Mouse (Mus musculus) inflammation-experienced regulatory T-cells, adult 6 months (primary cell): Measurements from ENCODE around the gene Gm29133. TPM values are rescaled to one million over a fixed set of nuclear protein-coding genes. Genes with fewer than 3 reads are reported as not detected.
A peak's percentile ranks its signal among the peaks of the same experiment; 100 is the strongest.

ENCODE experiments used
- ATAC-seq: one replicate; pipeline ENCODE4 v1.8.0; 2017
- polyA plus RNA-seq, 3 experiments: library from polyadenylated mRNA; unstranded; fragments of 100-300 nt; shearing (Covaris generic); gene quantifications; one replicate each; pipeline ENCODE4 v1.2.1; 2017

Gm29133 gene
- not detected for polyA plus RNA-seq

DNA sequence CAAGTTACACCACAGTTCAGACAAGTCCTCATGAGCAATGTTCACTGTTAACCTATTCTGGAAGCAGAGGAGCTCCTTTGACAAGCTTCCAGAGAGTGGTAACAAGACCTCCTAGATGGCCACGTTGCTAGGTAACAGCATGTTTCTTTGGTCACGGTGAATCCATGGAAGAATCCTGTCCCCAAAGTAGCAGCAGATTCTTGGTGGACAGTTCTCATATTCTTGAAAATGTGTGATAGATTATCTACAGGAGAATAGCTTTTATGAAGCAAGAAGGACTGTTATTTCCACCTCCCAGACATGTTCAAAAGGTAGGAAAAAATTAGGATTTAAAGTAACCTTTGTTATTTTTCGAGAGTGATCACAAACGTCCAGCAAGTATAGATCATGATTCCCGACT, at the start of gene Gm29133:
Gene Gm29133, plus strand, starts transcription at position 301 of the 400 bp plus-strand sequence.
- ATAC-seq: no peak

DNA sequence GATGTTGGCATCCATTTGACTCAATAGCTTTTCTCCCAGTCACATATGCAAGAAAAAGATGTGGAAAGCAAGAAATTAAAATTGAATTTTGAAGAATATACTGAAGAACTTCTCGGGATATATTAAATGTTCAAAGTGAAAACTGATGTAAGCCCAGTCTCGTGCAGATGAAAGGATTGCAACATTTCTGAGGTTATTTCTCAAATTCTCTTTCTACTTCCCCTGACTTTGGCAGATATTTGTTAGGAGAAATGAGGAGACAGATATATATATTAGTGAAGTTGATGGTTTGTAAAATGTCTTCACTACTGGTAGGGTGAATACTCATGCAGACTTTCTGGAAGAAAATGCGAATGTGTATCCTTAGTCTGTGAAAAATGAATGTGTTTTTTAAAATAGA, 48.9 kb upstream of the Gm29133 start:
- ATAC-seq: no peak

DNA sequence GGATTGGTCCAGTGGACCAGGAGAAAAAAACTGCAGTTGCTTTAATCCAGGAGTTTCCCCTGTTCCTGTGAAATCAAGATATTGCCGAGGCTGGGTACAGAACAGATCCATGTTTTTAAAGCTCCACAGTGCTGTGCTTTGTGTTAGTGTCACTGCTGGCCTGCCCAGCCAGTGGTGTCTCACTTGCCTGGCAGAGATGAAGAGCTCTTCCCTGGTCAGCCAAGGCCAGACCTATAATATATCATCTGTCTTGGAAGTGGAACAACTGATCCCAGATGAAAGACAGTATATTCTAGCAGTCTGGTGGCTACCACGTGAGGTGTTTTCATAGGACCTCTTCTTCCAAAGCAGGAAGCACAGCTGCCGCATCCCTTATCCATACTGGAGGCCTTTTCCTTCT, 46.7 kb upstream of the Gm29133 start:
- no peak for ATAC-seq

DNA sequence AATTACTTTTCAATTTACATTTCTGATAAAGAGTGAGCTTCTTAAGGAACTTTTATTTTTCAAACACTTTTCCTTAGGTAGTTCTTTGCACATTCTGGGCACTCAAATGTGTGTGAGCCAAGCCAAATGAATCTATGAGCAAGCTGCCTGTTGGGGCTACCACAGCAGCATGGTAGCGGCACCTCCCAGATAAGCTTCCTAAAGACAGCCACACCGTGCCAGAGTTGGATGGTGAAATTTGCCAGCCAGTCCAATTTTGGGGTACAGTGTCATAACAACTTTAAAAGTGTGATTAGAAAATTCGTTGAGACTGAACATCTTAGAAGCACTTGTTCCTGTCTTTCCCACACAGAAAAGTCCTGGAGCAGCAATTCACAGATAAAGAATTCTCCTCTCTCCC, 41.5 kb upstream of the Gm29133 start:
- ATAC-seq: no peak

DNA sequence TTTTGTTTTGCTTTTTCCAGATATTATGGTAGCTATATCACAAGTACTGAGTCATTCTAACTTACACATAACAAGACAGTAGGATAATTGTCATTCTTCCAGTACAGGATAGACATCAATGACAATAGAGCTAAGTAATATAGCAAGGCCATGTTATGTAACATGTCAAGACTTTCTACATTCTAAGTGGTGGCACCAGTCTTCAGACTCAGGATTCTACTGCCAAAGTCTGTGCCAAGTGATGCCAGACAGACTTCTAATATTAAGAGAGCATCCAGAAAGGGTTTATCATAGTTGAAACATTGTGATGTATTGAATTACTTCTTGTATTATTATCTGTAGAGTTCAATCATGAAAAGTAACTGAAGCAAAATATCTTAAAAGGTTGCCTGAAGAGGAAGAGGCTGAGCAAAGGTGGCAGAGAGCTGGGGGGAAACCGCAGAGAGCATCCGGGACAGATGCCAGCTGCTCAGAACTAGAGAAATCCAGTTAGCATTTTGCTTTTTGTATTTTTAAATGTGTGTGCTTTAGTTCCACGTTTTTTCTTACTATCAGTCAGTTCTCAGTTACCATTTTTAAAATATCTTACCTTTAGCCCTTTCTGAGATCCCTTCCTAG, 34.2 kb upstream of the Gm29133 start:
- ATAC-seq: peak; percentile 96

DNA sequence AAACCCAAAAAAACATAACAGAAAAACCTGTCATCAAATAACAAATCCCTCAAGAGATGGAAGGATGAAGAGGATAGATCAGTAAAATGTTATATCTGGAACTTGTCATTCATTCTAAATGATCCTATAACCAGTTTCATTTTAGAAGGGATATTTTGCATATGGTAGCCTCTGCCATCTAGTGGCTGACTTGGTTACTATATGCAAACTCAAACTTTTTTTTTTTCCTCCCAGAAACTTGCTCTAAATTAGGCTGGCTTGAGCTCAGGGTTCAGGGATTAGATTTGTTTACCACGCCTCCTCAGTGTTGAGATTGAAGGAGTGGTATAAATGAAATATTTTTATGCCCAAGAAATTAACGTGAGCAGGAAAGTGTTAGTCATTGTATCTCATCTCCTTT, 27.3 kb upstream of the Gm29133 start:
- peak; percentile 93 for ATAC-seq

DNA sequence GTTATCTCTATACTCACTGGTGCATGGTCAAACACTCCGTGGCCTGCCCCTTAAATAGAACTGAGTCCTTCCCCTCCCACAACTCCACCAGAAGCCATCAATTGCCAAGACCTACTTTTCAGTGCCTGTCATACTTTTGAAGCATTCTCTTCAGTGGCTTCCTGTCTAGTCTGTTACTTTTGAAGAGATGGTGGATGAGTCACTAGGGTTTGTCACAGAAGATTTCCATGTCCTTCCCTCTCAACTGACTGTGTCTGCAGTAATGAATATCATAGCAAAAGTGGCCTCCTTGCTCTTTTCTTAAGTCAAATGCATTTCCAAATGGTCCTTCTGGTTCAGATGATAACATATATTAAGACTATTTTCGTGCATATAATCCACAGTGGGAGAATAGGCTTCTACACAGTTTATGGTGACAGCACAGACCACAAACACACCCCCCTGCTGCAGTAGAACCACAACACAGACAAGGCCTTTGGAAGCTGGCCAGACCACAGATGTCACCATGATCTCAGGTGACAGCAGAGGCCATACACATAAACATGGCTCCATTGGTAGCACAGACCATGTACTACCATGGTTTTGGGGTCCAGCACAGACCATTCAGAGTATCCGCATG, 16.9 kb upstream of the Gm29133 start:
- peak; percentile 91 for ATAC-seq

DNA sequence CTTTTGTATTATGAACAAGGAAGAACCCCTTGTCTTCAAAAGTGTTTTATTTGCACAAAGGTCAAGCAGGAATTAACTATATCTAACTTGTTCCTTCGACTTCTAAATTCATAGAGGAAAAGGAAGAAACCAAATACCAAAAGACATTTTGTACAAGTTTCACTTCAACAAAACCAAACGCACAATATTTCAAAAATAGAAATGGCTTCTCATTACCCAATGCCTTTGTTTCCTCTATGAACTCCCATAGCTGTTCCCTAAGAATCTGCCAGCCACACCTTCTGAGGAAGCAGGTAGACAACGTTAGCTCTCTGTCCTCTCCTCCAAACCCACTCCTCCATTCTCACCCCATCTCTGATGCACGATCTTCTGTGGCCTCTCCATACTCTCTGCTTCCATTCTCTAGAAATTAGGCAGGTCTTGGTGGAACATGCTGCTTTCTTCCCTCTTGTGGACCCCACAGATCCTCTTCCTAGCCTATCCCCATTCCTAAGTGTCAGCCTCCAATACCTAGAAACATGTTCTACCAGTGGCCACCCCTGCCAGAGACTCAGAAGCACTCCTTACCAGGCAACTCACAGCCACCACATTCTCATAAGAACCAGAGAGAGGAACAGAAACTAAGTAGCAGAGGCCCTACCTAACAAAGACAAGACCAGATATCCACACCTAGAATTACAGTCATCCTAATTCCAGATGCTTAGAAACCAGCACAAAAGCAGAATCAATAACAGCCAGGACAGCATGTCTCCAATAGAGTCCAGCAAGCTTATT, 4.1 kb upstream of the Gm29133 start:
- no peak for ATAC-seq

DNA sequence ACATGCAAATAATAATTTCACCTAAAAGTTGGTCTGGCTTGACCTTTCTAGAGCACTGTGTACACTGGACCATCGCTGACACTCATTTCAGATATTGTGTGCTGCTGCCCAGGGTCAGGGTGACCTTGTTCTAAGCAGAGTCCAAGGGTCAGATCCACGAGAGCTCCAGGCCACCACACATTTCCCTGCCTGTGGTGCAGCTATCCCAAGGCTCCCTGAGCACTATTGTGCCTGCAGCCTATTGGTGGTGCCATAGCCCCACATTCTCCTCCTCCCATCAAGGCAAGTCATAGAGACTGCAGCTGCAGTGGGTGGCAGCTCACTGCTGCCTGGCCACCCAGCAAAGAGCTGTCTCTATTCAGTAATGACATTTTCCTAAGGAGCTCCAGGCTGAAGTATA, 2.7 kb upstream of the Gm29133 start:
- ATAC-seq: no peak

DNA sequence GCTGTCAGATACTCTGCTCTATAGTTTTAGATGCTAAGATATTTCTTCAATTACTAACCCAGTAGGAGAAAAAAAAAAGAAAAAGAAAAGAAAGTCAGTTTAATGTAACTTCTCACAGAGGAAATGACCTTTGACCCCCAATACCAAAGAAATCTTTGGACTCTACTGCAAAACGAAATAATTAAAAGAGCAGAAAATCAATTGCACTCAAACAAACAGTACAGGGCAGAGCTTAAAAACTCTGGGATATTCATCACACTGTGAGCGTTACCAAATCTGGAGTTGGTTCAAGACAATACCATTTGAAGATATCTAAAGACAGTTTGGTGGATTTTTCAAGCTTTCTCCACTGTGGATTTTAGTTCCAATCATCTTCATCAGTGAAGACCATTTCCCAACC, 15.4 kb downstream of the Gm29133 start:
- ATAC-seq: no peak

DNA sequence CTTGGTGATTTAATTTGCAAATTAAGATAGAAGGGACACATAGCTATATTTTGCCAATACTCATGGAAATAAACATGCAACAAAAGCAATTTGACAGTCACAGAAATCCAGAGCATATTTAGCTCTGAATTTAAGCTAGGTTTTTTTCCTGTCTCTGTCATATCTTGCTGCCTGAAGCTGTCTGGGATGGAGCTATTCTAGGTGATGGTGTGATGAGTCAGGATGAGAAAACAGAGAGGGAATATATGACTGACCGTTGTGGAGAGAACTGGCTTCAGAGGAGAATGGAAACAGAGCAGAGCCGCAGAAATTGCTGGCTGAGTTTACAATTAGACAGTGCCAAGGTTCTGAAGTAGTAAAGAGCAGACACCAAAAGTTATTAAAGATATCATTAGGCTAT, 26.3 kb downstream of the Gm29133 start:
- ATAC-seq: no peak

DNA sequence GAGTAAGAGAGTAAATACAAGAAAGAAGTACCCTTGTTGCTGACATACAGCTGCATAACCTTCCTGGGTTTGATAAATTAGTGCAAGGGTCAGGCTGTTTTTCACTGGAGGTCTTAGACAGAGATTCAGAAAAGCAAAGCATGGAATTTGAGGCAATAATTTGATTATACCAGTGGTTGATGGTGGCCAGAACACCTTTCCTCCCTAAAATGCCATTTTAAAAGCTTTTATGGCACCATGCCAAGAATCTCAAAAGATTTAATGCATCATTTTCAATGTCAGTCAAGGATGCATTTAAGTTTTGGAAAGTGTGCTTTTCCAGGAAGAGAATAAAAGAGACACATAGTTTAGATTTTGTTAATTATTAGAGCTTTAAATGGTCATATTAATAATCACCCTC, 60.0 kb downstream of the Gm29133 start:
- ATAC-seq: no peak

DNA sequence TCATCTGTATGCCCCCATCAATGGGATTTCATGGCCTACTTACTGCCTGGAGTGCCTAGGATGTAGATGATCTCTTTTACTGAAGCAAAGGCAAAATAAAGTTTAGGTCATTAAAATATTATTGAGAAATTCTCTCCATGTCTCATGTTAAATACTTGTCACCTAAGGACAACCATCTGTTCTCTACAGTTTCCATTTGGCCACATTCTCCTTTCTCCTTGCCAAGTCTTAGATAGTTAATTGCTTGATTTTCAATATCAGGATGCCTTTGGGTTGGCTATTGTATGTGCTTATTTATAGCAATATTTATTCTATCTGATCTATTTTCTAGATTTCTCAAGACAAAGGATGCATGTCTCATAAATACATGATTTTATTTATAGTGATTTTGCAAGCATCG, 75.9 kb downstream of the Gm29133 start:
- ATAC-seq: no peak

DNA sequence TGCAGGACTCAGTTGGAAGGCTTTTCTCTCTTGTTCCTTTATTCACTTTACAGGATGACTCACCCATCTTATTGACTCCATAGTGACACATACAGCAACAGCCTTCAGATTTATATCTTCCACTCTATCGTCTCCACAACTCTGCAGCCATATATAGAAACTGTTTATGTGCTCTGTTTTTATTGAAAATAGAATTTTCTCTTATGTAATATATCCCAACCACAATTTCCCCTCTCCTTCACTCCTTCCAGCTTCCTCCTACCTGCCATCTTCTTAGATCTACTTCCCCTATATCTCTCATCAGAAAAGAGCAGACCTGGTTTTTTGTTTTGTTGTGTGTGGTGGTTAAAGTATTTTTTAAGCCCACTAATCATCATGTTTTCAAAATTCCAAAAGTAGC, 76.5 kb downstream of the Gm29133 start:
- ATAC-seq: no peak

DNA sequence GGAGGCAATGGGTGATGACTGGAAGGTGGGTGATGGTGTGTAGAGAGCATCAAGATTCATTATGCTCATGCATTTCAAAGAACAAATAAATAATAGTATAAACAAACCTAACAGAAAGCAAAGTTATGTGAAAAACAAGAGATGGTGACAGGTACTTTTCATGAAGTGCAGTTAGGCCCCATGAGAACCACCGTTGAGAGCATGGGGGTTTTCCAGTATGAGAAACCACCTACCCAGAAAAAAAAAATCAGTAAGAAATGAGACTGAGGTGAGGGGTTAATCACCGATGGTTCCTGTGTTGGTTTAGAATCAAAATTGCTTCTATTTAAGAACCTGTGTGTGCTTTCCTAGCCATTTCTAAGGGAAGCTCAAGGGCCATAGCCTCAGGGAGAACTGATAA, 86.8 kb downstream of the Gm29133 start:
- ATAC-seq: peak; percentile 89

DNA sequence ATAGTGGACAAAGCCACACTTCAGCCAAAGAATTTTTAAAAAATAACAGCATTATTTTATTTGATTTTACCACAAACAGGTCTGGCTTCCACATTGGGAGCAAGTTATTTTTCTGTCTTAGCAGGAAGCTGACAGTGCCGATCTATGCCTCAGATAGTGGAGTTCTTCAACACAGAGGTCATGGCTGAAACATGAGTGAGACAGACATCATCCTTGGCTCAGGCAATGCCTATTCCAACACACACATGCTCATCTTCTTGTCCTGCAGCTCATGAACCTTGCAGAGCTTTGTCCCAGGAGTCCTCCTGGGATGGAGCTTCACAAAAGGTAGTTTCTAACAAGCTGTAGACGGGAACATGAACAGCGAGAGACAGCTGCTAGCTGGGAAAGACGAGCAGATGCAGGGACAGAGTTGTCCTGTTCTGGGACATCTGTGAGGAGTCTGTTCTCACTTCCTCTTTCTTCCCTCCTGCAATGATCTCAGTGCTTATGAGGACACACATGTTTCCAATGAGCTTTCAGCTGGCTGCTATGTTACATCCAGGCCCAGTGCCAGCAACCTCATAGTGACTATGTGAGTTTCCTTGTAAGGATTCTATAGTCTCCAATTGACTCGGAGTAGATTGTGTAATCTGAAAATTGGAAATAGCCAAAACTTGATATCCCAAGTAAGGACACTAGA, 87.4 kb downstream of the Gm29133 start:
- ATAC-seq: no peak

Other genes with a start within 250 kb of the Gm29133 start
- gene Pdcd10, start 191.3 kb upstream of the Gm29133 start, polyA plus RNA-seq: 100 to 1,000 TPM; 216 to 320 (median 252) TPM
- 10 to 100 TPM; 16.7 to 29.6 (median 22.7) TPM for gene Serpini1, start 190.7 kb upstream of the Gm29133 start, polyA plus RNA-seq
- gene Golim4, start 208.8 kb downstream of the Gm29133 start, polyA plus RNA-seq: 10 to 100 TPM in 2 of 3 experiments, 1 to 10 TPM in 1; 5.2 to 11.0 (median 10.4) TPM